Mouse (Mus musculus): Measurements from ENCODE around the gene Fer. TPM values are rescaled to one million over a fixed set of nuclear protein-coding genes. Genes with fewer than 3 reads are reported as not detected.
A peak's percentile ranks its signal among the peaks of the same experiment; 100 is the strongest.

Gene Fer
- polyA plus RNA-seq, 1 experiment from 2014 or later, result 33.2 TPM

- Histone ChIP-seq H3K27me3 (ENCODE audit: control insufficient read depth, insufficient read depth, low read length) (no peaks in the 10 kb centered on the region), H3K9ac (ENCODE audit: low read length) (no peak overlapping the region), H3K9me3 (ENCODE audit: control insufficient read depth, low read length) (no peaks in the 10 kb centered on the region), H3K4me1 (ENCODE audit: control insufficient read depth, insufficient read depth, low read length) (no peaks in the 10 kb centered on the region; the same call in 1 of the 2 replicates), H3K27ac (ENCODE audit: low read depth, low read length) (no peak overlapping the region), H3K4me3 (ENCODE audit: low read depth, low read length) (no peak overlapping the region), H3K4me2 (no peak overlapping the region), H3K36me3 (ENCODE audit: control insufficient read depth, insufficient read depth, low read length) (no peaks in the 10 kb centered on the region)
- DNase-seq (ENCODE audit: low spot score, missing footprints) (no peak), ATAC-seq (ENCODE audit: low FRiP score) (no peak)
- whole genome bisulfite sequencing, result 91% methylated on average over 6 of the region's 6 CpGs
Measured at GRCm38 (mm10) chr17:64018240-64018639, 155.4 kb downstream of the Fer start.

- no peak for ATAC-seq (ENCODE audit: low FRiP score)
- no peaks in the 10 kb centered on the region for H3K36me3 ChIP-seq (ENCODE audit: control insufficient read depth, insufficient read depth, low read length)
- DNase-seq (ENCODE audit: low spot score, missing footprints), result no peak
- H3K4me3 ChIP-seq (ENCODE audit: low read depth, low read length), result no peak overlapping the region
- H3K9ac ChIP-seq (ENCODE audit: low read length), result no peak overlapping the region
- 90% methylated on average over 3 of the region's 3 CpGs for WGBS
- no peaks in the 10 kb centered on the region; the same call in 1 of the 2 replicates for H3K4me1 ChIP-seq (ENCODE audit: control insufficient read depth, insufficient read depth, low read length)
- H3K9me3 ChIP-seq (ENCODE audit: control insufficient read depth, low read length), result no peaks in the 10 kb centered on the region
- no peak overlapping the region for H3K4me2 ChIP-seq
- H3K27me3 ChIP-seq (ENCODE audit: control insufficient read depth, insufficient read depth, low read length), result no peaks in the 10 kb centered on the region
- H3K27ac ChIP-seq (ENCODE audit: low read depth, low read length), result no peak overlapping the region
Measured at GRCm38 (mm10) chr17:64018870-64019269, 156.0 kb downstream of the Fer start.

GRCm38 (mm10) chr17:64019646-64020045 is 156.8 kb downstream of the Fer start:
- H3K9ac ChIP-seq (ENCODE audit: low read length), result no peak overlapping the region
- peak; percentile 70 for DNase-seq (ENCODE audit: low spot score, missing footprints)
- H3K4me2 ChIP-seq, result no peak overlapping the region
- H3K36me3 ChIP-seq (ENCODE audit: control insufficient read depth, insufficient read depth, low read length), result no peaks in the 10 kb centered on the region
- H3K27ac ChIP-seq (ENCODE audit: low read depth, low read length), result no peak overlapping the region
- H3K27me3 ChIP-seq (ENCODE audit: control insufficient read depth, insufficient read depth, low read length), result no peaks in the 10 kb centered on the region
- H3K4me1 ChIP-seq (ENCODE audit: control insufficient read depth, insufficient read depth, low read length), result no peaks in the 10 kb centered on the region; the same call in 1 of the 2 replicates
- ATAC-seq (ENCODE audit: low FRiP score), result no peak
- no peaks in the 10 kb centered on the region for H3K9me3 ChIP-seq (ENCODE audit: control insufficient read depth, low read length)
- no peak overlapping the region for H3K4me3 ChIP-seq (ENCODE audit: low read depth, low read length)
- WGBS, result 36% methylated on average over 5 of the region's 5 CpGs

GRCm38 (mm10) chr17:64026485-64026884 is 163.6 kb downstream of the Fer start:
- DNase-seq (ENCODE audit: low spot score, missing footprints), result no peak
- Histone ChIP-seq H3K9me3 (ENCODE audit: control insufficient read depth, low read length) (no peaks in the 10 kb centered on the region), H3K27me3 (ENCODE audit: control insufficient read depth, insufficient read depth, low read length) (no peaks in the 10 kb centered on the region), H3K4me1 (ENCODE audit: control insufficient read depth, insufficient read depth, low read length) (no peaks in the 10 kb centered on the region), H3K36me3 (ENCODE audit: control insufficient read depth, insufficient read depth, low read length) (no peaks in the 10 kb centered on the region), H3K9ac (ENCODE audit: low read length) (no peak overlapping the region), H3K27ac (ENCODE audit: low read depth, low read length) (no peak overlapping the region), H3K4me2 (no peak overlapping the region), H3K4me3 (ENCODE audit: low read depth, low read length) (no peak overlapping the region)
- ATAC-seq (ENCODE audit: low FRiP score), result no peak
- WGBS, result 76% methylated on average over 2 of the region's 2 CpGs

DNA sequence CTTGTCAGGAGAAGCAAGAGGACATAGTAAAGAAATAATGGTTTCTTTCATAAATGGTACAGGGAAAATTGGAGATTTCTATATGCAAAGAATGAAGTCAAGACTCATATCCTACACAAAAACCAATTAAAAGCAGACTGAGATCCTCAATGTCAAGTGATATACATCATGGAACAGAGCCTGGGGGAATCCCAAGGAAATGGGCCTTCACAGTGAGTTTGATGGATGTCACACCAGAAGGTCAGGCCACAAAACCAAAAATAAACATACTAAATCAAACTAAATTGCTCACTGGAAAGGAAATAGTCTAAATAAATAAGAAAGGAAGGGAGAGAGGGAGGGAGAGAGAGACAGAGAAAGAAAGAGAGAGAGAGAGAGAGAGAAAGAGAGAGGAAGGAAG is 178.9 kb downstream of the Fer start:
- no peaks in the 10 kb centered on the region for H3K27me3 ChIP-seq (ENCODE audit: control insufficient read depth, insufficient read depth, low read length)
- no peak for ATAC-seq (ENCODE audit: low FRiP score)

GRCm38 (mm10) chr17:64045326-64045725 is 182.5 kb downstream of the Fer start:
- Histone ChIP-seq H3K27me3 (ENCODE audit: control insufficient read depth, insufficient read depth, low read length) (no peaks in the 10 kb centered on the region), H3K4me3 (ENCODE audit: low read depth, low read length) (no peak overlapping the region), H3K9ac (ENCODE audit: low read length) (no peak overlapping the region), H3K4me1 (ENCODE audit: control insufficient read depth, insufficient read depth, low read length) (no peaks in the 10 kb centered on the region), H3K36me3 (ENCODE audit: control insufficient read depth, insufficient read depth, low read length) (no peaks in the 10 kb centered on the region), H3K27ac (ENCODE audit: low read depth, low read length) (no peak overlapping the region), H3K9me3 (ENCODE audit: control insufficient read depth, low read length) (no peaks in the 10 kb centered on the region), H3K4me2 (no peak overlapping the region)
- DNase-seq (ENCODE audit: low spot score, missing footprints) (no peak), ATAC-seq (ENCODE audit: low FRiP score) (no peak)
- WGBS, result 66% methylated on average over 7 of the region's 7 CpGs

More for the DNA sequence above, 178.9 kb downstream of the Fer start:
- DNase-seq (ENCODE audit: low spot score, missing footprints), result no peak
- H3K36me3 ChIP-seq (ENCODE audit: control insufficient read depth, insufficient read depth, low read length), result no peaks in the 10 kb centered on the region
- H3K4me2 ChIP-seq, result no peak overlapping the region
- H3K9ac ChIP-seq (ENCODE audit: low read length), result no peak overlapping the region
- H3K27ac ChIP-seq (ENCODE audit: low read depth, low read length), result no peak overlapping the region
- H3K4me1 ChIP-seq (ENCODE audit: control insufficient read depth, insufficient read depth, low read length), result no peaks in the 10 kb centered on the region
- no peak overlapping the region for H3K4me3 ChIP-seq (ENCODE audit: low read depth, low read length)
- H3K9me3 ChIP-seq (ENCODE audit: control insufficient read depth, low read length), result no peaks in the 10 kb centered on the region

GRCm38 (mm10) chr17:64046557-64046956 is 183.7 kb downstream of the Fer start:
- H3K27me3 ChIP-seq (ENCODE audit: control insufficient read depth, insufficient read depth, low read length), result no peaks in the 10 kb centered on the region
- H3K36me3 ChIP-seq (ENCODE audit: control insufficient read depth, insufficient read depth, low read length), result no peaks in the 10 kb centered on the region
- H3K9me3 ChIP-seq (ENCODE audit: control insufficient read depth, low read length), result no peaks in the 10 kb centered on the region
- WGBS, result 92% methylated on average over 3 of the region's 3 CpGs
- no peak overlapping the region for H3K9ac ChIP-seq (ENCODE audit: low read length)
- ATAC-seq (ENCODE audit: low FRiP score) (no peak), DNase-seq (ENCODE audit: low spot score, missing footprints) (no peak)
- no peak overlapping the region for H3K27ac ChIP-seq (ENCODE audit: low read depth, low read length)
- H3K4me2 ChIP-seq, result no peak overlapping the region
- H3K4me3 ChIP-seq (ENCODE audit: low read depth, low read length), result no peak overlapping the region
- no peaks in the 10 kb centered on the region for H3K4me1 ChIP-seq (ENCODE audit: control insufficient read depth, insufficient read depth, low read length)

- H3K36me3 ChIP-seq (ENCODE audit: control insufficient read depth, insufficient read depth, low read length), result no peaks in the 10 kb centered on the region
- H3K9me3 ChIP-seq (ENCODE audit: control insufficient read depth, low read length), result no peaks in the 10 kb centered on the region
- no peaks in the 10 kb centered on the region for H3K27me3 ChIP-seq (ENCODE audit: control insufficient read depth, insufficient read depth, low read length)
- H3K9ac ChIP-seq (ENCODE audit: low read length), result no peak overlapping the region
- ATAC-seq (ENCODE audit: low FRiP score) (no peak), DNase-seq (ENCODE audit: low spot score, missing footprints) (no peak)
- H3K4me1 ChIP-seq (ENCODE audit: control insufficient read depth, insufficient read depth, low read length), result no peaks in the 10 kb centered on the region
- H3K4me3 ChIP-seq (ENCODE audit: low read depth, low read length), result no peak overlapping the region
- H3K4me2 ChIP-seq, result no peak overlapping the region
- no peak overlapping the region for H3K27ac ChIP-seq (ENCODE audit: low read depth, low read length)
- 81% methylated on average over 5 of the region's 5 CpGs for WGBS
Measured at GRCm38 (mm10) chr17:64050911-64051310, 188.0 kb downstream of the Fer start.

GRCm38 (mm10) chr17:64053636-64054035 is 190.8 kb downstream of the Fer start:
- Histone ChIP-seq H3K27me3 (ENCODE audit: control insufficient read depth, insufficient read depth, low read length) (no peaks in the 10 kb centered on the region), H3K27ac (ENCODE audit: low read depth, low read length) (no peak overlapping the region), H3K4me2 (no peak overlapping the region), H3K9ac (ENCODE audit: low read length) (no peak overlapping the region), H3K9me3 (ENCODE audit: control insufficient read depth, low read length) (no peaks in the 10 kb centered on the region), H3K36me3 (ENCODE audit: control insufficient read depth, insufficient read depth, low read length) (no peaks in the 10 kb centered on the region), H3K4me3 (ENCODE audit: low read depth, low read length) (no peak overlapping the region), H3K4me1 (ENCODE audit: control insufficient read depth, insufficient read depth, low read length) (no peaks in the 10 kb centered on the region)
- 78% methylated on average over 11 of the region's 11 CpGs for WGBS
- DNase-seq (ENCODE audit: low spot score, missing footprints), result no peak
- no peak for ATAC-seq (ENCODE audit: low FRiP score)

DNA sequence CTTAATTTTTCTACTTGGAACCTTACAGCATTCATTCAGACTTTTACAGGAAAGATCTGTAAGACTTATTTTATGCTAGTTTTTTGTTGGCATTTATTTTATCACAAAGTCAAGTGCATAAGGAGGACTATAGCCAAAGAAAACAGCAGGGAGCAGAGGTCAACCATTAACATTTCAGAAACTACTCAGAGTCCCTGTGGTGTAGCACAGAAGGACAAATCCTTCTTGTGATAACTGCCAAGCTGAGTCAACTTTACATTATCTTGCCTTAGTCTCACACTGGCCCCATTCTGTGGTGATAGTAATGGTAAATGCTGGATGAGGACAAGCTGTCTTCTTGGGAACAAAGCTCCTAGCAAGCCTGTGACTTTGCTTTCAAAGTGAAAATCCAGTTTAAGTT is 197.7 kb downstream of the Fer start:
- H3K9ac ChIP-seq (ENCODE audit: low read length), result no peak overlapping the region
- H3K9me3 ChIP-seq (ENCODE audit: control insufficient read depth, low read length), result no peaks in the 10 kb centered on the region
- no peaks in the 10 kb centered on the region for H3K27me3 ChIP-seq (ENCODE audit: control insufficient read depth, insufficient read depth, low read length)
- H3K4me3 ChIP-seq (ENCODE audit: low read depth, low read length), result no peak overlapping the region
- H3K4me1 ChIP-seq (ENCODE audit: control insufficient read depth, insufficient read depth, low read length), result no peaks in the 10 kb centered on the region
- no peaks in the 10 kb centered on the region for H3K36me3 ChIP-seq (ENCODE audit: control insufficient read depth, insufficient read depth, low read length)
- no peak for DNase-seq (ENCODE audit: low spot score, missing footprints)
- H3K4me2 ChIP-seq, result no peak overlapping the region
- ATAC-seq (ENCODE audit: low FRiP score), result no peak
- H3K27ac ChIP-seq (ENCODE audit: low read depth, low read length), result no peak overlapping the region
